Mouse (Mus musculus): ENCODE data around the gene Rab3gap1.
A peak's percentile ranks its signal among the peaks of the same experiment; 100 is the strongest.

Rab3gap1 gene

DNA sequence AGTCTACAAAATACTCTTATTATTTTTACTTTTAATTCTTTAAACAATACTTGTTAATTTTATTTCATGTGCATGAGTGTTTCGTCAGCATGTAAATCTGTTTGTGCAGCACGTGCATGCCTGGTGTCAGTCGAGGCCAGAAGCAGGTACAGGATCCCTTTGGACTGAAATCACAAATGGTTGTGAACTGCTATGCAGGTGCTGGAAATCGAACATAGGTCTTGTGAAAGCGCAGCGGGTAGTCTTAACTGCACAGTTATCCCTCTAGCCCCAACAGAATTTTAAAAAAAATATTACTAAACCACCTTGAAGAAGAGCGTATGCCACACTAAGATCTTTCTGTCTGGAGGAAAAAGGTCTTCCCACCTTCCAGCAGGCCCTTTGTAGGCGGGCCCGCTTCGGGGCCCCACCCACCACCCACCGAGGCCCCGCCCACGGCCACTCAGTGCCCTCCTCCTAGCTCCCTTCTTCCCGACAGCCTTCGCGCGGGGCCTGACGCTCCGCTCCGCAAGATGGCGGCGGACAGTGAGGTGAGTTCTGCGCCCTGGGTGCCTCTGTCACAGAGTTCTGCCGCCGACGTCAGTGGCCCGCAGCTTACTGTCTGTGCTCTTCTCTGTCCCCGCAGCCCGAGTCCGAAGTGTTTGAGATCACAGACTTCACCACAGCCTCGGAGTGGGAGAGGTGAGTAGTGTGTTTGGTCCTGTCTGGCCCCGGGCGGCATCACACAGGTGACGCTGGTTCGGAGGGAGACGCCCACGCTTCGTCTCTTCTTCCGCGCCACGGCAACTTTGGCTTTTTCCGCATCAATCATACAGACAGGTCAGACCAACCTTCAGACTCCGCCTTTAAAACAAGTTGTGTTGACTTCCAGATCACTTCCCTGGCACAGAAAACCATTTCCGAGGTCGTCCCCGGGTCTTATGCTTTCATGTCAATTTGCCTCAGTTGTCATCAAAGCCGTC lies at the start of gene Rab3gap1:
TSS of gene Rab3gap1 (plus strand) at position 474 of the 962 bp plus-strand sequence.
- DNase-seq (ENCODE audit: low spot score in 2 of 2): peak; percentile 82 to 88

- peak; percentile 9 to 34 for DNase-seq (ENCODE audit: low spot score in 2 of 2)
Measured at GRCm38 (mm10) chr1:127827325-127827724, 41.2 kb upstream of the Rab3gap1 start.

- no peak for DNase-seq (ENCODE audit: low spot score in 2 of 2)
Measured at GRCm38 (mm10) chr1:127830215-127830921, 38.2 kb upstream of the Rab3gap1 start.

- DNase-seq (ENCODE audit: low spot score in 2 of 2): no peak
Measured at GRCm38 (mm10) chr1:127833714-127834113, 34.9 kb upstream of the Rab3gap1 start.

DNA sequence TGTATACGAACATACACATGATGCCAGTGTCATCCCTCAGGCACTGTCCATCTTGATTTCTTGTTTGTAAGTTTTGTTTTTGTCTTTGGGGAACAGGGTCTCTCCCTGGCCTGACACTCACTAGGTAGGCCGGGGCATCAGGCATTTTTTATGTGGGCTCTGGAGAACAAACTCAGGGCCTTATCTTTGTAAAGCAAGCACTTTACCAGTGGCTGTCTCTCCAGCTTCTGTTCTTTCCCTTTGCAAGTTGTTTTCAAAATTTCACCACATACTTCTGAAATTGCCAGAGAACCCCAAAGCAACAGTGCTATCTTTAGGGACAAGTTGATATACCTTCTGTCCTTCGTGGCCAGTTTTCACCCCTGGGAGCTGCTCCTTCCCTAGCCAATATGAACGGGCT lies 34.4 kb upstream of the Rab3gap1 start:
- no peak for DNase-seq (ENCODE audit: low spot score in 2 of 2)

DNA sequence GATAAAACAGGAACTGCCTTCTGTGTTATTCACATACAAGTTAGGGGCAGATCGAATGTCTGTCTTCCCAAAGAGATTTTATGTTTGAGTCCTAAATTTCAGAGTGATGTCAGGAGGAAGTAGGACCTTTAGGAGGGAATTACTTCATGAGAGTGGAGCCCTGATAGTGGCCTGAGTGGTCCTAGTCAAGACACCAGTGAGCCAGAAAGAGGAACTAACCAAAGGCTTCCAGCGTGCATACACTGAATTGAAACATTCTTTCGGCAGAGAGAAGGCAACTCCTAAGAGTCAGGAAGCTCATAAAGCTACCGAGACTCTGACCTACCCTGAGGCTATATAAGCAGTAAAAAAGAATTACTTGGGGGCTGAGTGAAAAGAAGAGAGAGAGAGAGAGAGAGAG lies 32.0 kb upstream of the Rab3gap1 start:
- no peak for DNase-seq (ENCODE audit: low spot score in 2 of 2)

DNA sequence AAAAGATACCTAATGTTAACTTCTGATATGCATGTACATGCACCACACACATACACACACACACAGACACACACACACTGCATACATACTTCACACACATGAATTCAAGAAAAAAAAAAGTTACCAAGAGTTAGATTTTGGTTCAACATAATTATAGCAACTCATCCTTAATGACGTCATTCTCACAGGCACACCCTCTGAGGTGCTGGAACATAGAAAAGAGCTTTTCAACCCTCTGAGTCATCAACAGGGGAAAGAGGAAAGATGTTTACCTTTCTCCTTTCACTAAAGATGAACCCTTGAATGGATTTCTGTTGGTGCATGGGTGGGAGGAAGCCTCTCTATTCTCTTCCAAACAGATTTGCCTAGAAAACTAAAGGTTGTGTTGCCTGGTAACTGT lies 30.0 kb upstream of the Rab3gap1 start:
- DNase-seq (ENCODE audit: low spot score in 2 of 2): no peak

- DNase-seq (ENCODE audit: low spot score in 2 of 2): no peak
Measured at GRCm38 (mm10) chr1:127845472-127845871, 23.1 kb upstream of the Rab3gap1 start.

GRCm38 (mm10) chr1:127850075-127850610 lies 18.4 kb upstream of the Rab3gap1 start:
- DNase-seq (ENCODE audit: low spot score in 2 of 2): peak in 1 of 2 experiments; percentile 23

- DNase-seq (ENCODE audit: low spot score in 2 of 2): peak; percentile 4 to 17
Measured at GRCm38 (mm10) chr1:127854486-127855222, 13.9 kb upstream of the Rab3gap1 start, which contains the start of gene Map3k19. Gene Map3k19 (minus strand): TSS chr1:127855031.

- DNase-seq (ENCODE audit: low spot score in 2 of 2): no peak
Measured at GRCm38 (mm10) chr1:127858945-127859648, 9.5 kb upstream of the Rab3gap1 start.

- DNase-seq (ENCODE audit: low spot score in 2 of 2): no peak
Measured at GRCm38 (mm10) chr1:127859799-127860400, 8.7 kb upstream of the Rab3gap1 start.

DNA sequence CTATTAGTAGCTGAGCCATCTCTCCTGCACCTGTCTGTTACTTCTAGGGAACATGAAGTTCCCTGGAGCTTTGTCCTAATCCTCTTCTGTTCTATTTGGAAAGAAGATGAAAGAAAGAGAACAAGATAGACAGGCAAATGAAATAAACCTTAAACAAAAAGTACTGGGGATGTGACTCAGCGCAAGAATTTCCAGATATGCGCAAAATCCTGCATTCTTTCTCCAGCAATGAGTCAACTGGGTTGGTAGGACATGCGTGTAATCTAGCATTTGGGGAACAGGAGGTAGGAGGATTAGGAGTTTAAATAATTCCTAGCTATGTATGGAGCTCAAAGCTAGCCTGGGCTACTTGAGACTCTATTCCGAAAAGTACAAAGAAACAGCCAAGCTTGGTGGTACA lies 8.1 kb upstream of the Rab3gap1 start:
- no peak for DNase-seq (ENCODE audit: low spot score in 2 of 2)

GRCm38 (mm10) chr1:127861900-127862299 lies 6.7 kb upstream of the Rab3gap1 start:
- DNase-seq (ENCODE audit: low spot score in 2 of 2): no peak

DNA sequence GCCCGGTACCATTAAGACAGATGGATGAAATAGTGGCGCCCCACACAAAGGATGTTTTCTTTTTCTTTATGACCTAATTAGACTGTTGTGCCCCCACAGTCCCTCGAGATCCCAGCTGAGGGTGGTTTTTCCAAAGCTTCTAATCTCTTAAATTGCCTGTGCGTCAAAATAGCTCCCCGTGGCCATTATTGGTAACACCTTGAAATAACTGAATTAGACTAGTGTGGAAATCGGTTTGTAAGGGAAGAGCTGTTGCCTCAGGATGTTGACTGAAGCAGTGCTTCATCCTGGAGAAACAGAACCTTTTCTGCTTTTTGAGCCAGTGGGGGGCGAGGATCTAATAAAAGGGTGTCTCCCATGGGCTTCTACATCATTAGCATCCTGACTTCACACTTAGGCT lies 4.8 kb upstream of the Rab3gap1 start:
- no peak for DNase-seq (ENCODE audit: low spot score in 2 of 2)

GRCm38 (mm10) chr1:127869276-127869675 lies 703 bp downstream of the Rab3gap1 start:
- DNase-seq (ENCODE audit: low spot score in 2 of 2): no peak

DNA sequence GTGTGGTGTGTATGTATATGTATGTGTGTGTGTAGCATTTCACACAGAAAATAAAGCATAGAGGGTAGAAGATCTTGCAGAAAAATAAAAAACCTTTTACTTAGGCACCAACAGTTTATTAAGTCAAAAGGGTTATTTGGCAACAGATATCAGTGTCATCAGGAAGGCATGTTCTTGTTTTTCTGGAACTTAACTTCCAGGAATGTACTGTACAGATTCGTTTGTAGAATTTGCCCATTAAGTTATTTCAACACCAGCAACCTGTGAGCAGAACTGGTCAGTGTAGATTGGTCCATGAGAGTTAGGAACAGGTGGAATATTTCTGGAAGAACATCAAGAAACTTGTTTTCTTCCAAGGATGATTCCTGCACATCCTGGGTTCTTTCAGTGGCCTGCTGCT lies 30.8 kb downstream of the Rab3gap1 start:
- DNase-seq (ENCODE audit: low spot score in 2 of 2): no peak

DNA sequence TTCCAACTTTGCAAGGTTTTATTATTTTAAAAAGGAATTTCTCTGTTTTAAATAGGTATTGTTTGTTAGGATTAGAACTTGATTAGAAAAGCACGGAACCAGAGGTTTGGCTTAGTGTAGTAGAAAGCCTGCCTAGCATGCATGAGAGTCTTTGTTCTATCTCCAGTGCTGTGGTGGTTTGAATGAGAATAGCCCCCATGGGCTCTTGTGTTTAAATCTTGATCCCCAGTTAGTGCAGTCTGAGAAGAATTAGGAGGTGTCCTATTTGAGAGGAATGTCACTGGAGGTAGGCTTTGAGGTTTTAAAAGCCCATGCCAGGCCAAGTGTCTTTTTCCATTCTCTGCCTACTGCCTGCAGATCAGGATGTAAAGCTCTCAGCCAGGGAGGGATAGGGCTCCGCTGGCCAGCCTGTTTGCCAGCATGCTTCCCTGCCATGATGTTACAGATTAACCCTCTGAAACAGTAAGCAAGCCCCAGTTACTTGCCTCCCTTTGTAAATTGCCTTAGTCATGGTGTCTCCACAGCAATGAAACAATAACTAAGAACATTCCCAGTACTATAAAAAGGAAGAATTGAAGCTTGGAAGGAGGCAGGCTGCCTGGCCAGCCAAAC lies 36.3 kb downstream of the Rab3gap1 start:
- no peak for DNase-seq (ENCODE audit: low spot score in 2 of 2)

DNA sequence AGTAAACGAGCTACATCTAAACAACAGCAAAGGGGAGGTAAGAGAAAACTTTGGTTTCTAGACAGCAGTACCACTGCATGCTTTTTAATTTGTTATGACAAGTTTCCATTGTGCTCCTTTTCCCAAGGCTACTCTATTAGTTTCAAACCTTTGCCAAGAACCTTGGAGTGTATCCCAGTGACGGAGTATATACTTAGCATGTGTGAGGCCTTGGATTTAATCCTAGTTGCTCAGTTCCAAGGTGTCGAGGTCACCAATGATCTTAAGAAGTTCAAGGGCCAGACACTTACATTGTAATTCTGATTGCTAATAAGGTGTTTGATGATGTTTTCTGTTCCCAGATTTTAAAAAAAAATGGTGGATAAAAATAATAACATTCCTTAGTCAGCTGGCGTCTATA lies 44.5 kb downstream of the Rab3gap1 start:
- peak in 1 of 2 experiments; percentile 3 for DNase-seq (ENCODE audit: low spot score in 2 of 2)

- DNase-seq (ENCODE audit: low spot score in 2 of 2): no peak
Measured at GRCm38 (mm10) chr1:127915316-127915715, 46.7 kb downstream of the Rab3gap1 start.

Measured in heart, adult 9 months (tissue).